Mouse (Mus musculus) stomach, postnatal 0 days (tissue): Measurements from ENCODE around the gene Babam2.

Experiments used
- CTCF ChIP-seq: IDR thresholded peaks from 2 replicates; pipeline ENCODE4 v1.5.1; 2016; ENCODE audit warnings: antibody characterized with exemption, low read depth, mild to moderate bottlenecking, moderate library complexity
- EP300 ChIP-seq: optimal IDR thresholded peaks from 2 replicates; pipeline ENCODE3; 2016; ENCODE audit warnings: antibody characterized with exemption

DNA sequence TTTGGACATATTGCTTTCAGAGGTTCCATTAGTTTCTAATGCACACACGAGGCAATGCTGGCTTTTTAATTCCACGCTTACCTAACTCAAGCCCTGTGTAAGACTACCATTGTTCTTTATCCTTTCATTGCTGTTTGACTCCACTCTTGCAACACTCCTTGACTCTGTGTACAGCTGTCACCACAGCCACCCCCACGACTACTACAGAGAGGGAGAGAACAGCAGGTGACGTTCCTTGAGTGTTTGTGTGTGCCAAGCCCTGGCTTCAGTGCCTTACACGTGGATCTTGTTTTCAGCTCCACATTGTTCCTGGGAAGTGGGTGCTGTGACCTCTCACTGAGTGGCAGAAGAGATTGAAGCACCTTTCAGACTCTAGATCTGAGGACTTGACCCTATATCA is 269.3 kb downstream of the Babam2 start:
- TF ChIP-seq CTCF: no peak
- no peak for TF ChIP-seq EP300
